In the genomic region with DNA sequence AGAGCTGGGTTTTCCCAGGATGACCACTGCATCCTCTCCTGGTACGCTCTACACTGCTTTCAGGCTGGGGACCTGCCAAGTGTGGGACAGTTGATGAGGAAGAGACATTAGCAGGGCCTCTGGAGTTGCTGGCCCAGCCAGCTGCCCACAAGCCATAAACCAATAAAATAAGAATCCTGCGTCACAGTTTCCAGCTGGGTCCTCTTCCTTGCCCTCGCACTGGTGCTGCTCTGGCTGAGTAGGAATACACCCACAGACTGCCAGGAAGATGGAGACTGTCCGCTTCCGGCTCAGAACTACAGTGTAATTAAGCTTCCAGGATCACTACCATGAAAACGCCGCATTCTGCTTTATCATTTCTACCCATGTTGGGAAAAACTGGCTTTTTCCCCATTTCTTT, we compare ENCODE assay signal across 26 mouse cellular contexts. TPM values are rescaled to one million over a fixed set of nuclear protein-coding genes. Genes with fewer than 3 reads are reported as not detected.
DNase-seq lines count a peak whose midpoint lies in the region; ATAC-seq and TF ChIP-seq lines count a peak whose summit lies in the region.
"Had no signal": no experiment of that assay in that cellular context is flagged by ENCODE, and none has a peak within 500 bp of the region (broad histone marks: within the 10 kb centered on the region; RNA-seq: fewer than 3 reads in every experiment).

No protein-coding gene starts in this region.

- H3K36me3 ChIP-seq in neural tube, embryonic 15.5 days = peaks cover 92% of the 10 kb centered on the region

- ATAC-seq in neural tube, embryonic 15.5 days (ENCODE audit: low FRiP score) = no peak
- no peak for ATAC-seq in granulocyte monocyte progenitor cell, adult 5-6 weeks (replicated peaks; ENCODE audit: poor library complexity, severe bottlenecking)
- ATAC-seq: CD4-positive, CD25-positive, alpha-beta regulatory T cell, adult 4 months; inflammation-experienced regulatory T-cells, adult 6 months; midbrain, embryonic 15.5 days had no signal

- TF ChIP-seq POLR2A in cortical plate, adult 2 months (IDR thresholded peaks at IDR 0.05; ENCODE audit: extremely low read depth, insufficient read depth, low read length) = no peak

- H3K27ac ChIP-seq in layer of hippocampus, adult 2 months = peak overlapping the region; percentile 54; the same call in 1 of the 2 replicates
- 0 out of 2 replicates have a peak overlapping the region, but pooled peaks have one; percentile 7 for H3K27ac ChIP-seq in cortical plate, adult 2 months (ENCODE audit: insufficient read depth, low read length)
- H3K27ac ChIP-seq in neural tube, embryonic 15.5 days (replicated peaks) = peak overlapping the region; percentile 28; the same call in 1 of the 2 replicates
- H3K27ac ChIP-seq: embryonic facial prominence, embryonic 13.5 days; forebrain, embryonic 12.5 days; heart, adult 2 months; heart, embryonic 13.5 days; hindbrain, embryonic 13.5 days; kidney, embryonic 15.5 days; limb, embryonic 10.5 days; liver, embryonic 15.5 days; midbrain, embryonic 15.5 days had no signal

- no peaks in the 10 kb centered on the region for H3K9me3 ChIP-seq in neural tube, embryonic 15.5 days (replicated peaks)
- H3K9me3 ChIP-seq: embryonic facial prominence, embryonic 13.5 days; forebrain, embryonic 12.5 days; heart, embryonic 13.5 days; hindbrain, embryonic 13.5 days; kidney, embryonic 15.5 days; limb, embryonic 10.5 days; liver, embryonic 15.5 days; midbrain, embryonic 15.5 days had no signal

- TF ChIP-seq CTCF in layer of hippocampus, adult 2 months (conservative IDR thresholded peaks at IDR 0.05) = no peak
- no peak for TF ChIP-seq CTCF in cortical plate, adult 2 months (IDR thresholded peaks at IDR 0.05; ENCODE audit: extremely low read depth, insufficient read depth, low read length)

- DNase-seq in gastrocnemius, adult 18-20 months (ENCODE audit: low spot score) = peak; percentile 12
- no peak for DNase-seq in gastrocnemius, postnatal 36 days
- DNase-seq in layer of hippocampus, adult 2 months (ENCODE audit: low spot score in 2 of 2) = no peak
- no peak for DNase-seq in layer of hippocampus, adult 9-11 months
- DNase-seq: adrenal gland, adult 8-10 months; cerebellum, adult 2 months; cerebellum, postnatal 25 days; embryo, embryonic 11 days; gastrocnemius, postnatal 10 days; heart, adult 2 months; liver; lung, postnatal 4 days had no signal

- no peak overlapping the region for H3K4me3 ChIP-seq in layer of hippocampus, adult 2 months
- H3K4me3 ChIP-seq in cortical plate, adult 2 months (ENCODE audit: insufficient read depth, low read length) = no peak overlapping the region
- no peak overlapping the region for H3K4me3 ChIP-seq in neural tube, embryonic 15.5 days (replicated peaks)
- H3K4me3 ChIP-seq: embryonic facial prominence, embryonic 13.5 days; erythroblast, embryonic 14.5 days; forebrain, embryonic 12.5 days; heart, adult 2 months; heart, embryonic 13.5 days; hindbrain, embryonic 13.5 days; kidney, embryonic 15.5 days; limb, embryonic 10.5 days; liver, embryonic 15.5 days; midbrain, embryonic 15.5 days had no signal

- no peak overlapping the region for H3K4me2 ChIP-seq in neural tube, embryonic 15.5 days
- H3K4me2 ChIP-seq: embryonic facial prominence, embryonic 13.5 days; forebrain, embryonic 12.5 days; heart, embryonic 13.5 days; hindbrain, embryonic 13.5 days; kidney, embryonic 15.5 days; liver, embryonic 15.5 days; midbrain, embryonic 15.5 days had no signal

- H3K4me1 ChIP-seq in cortical plate, adult 2 months (ENCODE audit: control insufficient read depth, insufficient read depth, low read length) = no peaks in the 10 kb centered on the region
- no peaks in the 10 kb centered on the region for H3K4me1 ChIP-seq in neural tube, embryonic 15.5 days
- H3K4me1 ChIP-seq: embryonic facial prominence, embryonic 13.5 days; forebrain, embryonic 12.5 days; heart, embryonic 13.5 days; hindbrain, embryonic 13.5 days; kidney, embryonic 15.5 days; limb, embryonic 10.5 days; liver, embryonic 15.5 days; midbrain, embryonic 15.5 days had no signal

- H3K9ac ChIP-seq in neural tube, embryonic 15.5 days (replicated peaks) = no peak overlapping the region
- H3K9ac ChIP-seq: embryonic facial prominence, embryonic 13.5 days; forebrain, embryonic 12.5 days; heart, embryonic 13.5 days; hindbrain, embryonic 13.5 days; kidney, embryonic 15.5 days; liver, embryonic 15.5 days; midbrain, embryonic 15.5 days had no signal

- no peaks in the 10 kb centered on the region for H3K27me3 ChIP-seq in neural tube, embryonic 15.5 days (replicated peaks)
- H3K27me3 ChIP-seq: embryonic facial prominence, embryonic 13.5 days; forebrain, embryonic 12.5 days; heart, embryonic 13.5 days; hindbrain, embryonic 13.5 days; kidney, embryonic 15.5 days; liver, embryonic 15.5 days; midbrain, embryonic 15.5 days had no signal

- 44% methylated on average over 7 of the region's 7 CpGs for WGBS in neural tube, embryonic 15.5 days

- intact Hi-C loops in gastrocnemius, postnatal 36 days (cut with DNase I) = no loop called here

RNA-seq across cellular contexts. Expression of gene Bace1, which starts 23.4 kb away (rescaled TPM):
- total RNA-seq in gastrocnemius, adult 18-20 months (2021) = 10 to 100 TPM; 35.6 to 37.1 TPM
- total RNA-seq in gastrocnemius, postnatal 36 days (2021) = 10 to 100 TPM; 37.5 to 47.4 TPM
- total RNA-seq in layer of hippocampus, adult 2 months (2021) = 10 to 100 TPM; 76.6 to 80.3 TPM
- polyA plus RNA-seq in cortical plate, adult 2 months (2012; rRNA removed) = 50.7 and 56.2 TPM in 2 replicates
- polyA plus RNA-seq in neural tube, embryonic 15.5 days (2015; fragmentation: Nextera tagmentation; extraction: Ambion mirVana) = 43.3 and 49.3 TPM in 2 replicates
- 44.3 and 77.0 TPM in 2 replicates for total RNA-seq in granulocyte monocyte progenitor cell, adult 5-6 weeks (2014; fragmentation: Nextera tagmentation)
- 48.5 and 62.9 TPM in 2 replicates for total RNA-seq in granulocyte monocyte progenitor cell, adult 5-6 weeks (2017)

RNA-seq across cellular contexts. Expression of gene Cep164, which starts 33.3 kb away (rescaled TPM):
- total RNA-seq in gastrocnemius, adult 18-20 months (2021) = 1 to 10 TPM; 2.4 to 2.6 TPM
- total RNA-seq in gastrocnemius, postnatal 36 days (2021) = 1 to 10 TPM; 2.1 to 3.8 TPM
- 10 to 100 TPM; 13.6 TPM for total RNA-seq in layer of hippocampus, adult 2 months (2021)
- polyA plus RNA-seq in cortical plate, adult 2 months (2012; rRNA removed) = 18.5 and 22.5 TPM in 2 replicates
- polyA plus RNA-seq in neural tube, embryonic 15.5 days (2015; fragmentation: Nextera tagmentation; extraction: Ambion mirVana) = 12.9 and 16.3 TPM in 2 replicates
- 19.8 and 22.3 TPM in 2 replicates for total RNA-seq in granulocyte monocyte progenitor cell, adult 5-6 weeks (2014; fragmentation: Nextera tagmentation)
- total RNA-seq in granulocyte monocyte progenitor cell, adult 5-6 weeks (2017) = 18.5 and 22.1 TPM in 2 replicates

RNA-seq across cellular contexts. Expression of gene Pcsk7, which starts 44.5 kb away (rescaled TPM):
- total RNA-seq in gastrocnemius, adult 18-20 months (2021) = 1 to 10 TPM; 8.0 to 9.0 TPM
- total RNA-seq in gastrocnemius, postnatal 36 days (2021) = 10 to 100 TPM in 1 of 2 experiments, 1 to 10 TPM in 1; 9.4 to 10.5 TPM
- total RNA-seq in layer of hippocampus, adult 2 months (2021) = 10 to 100 TPM; 25.0 to 28.0 TPM
- 28.2 and 30.5 TPM in 2 replicates for polyA plus RNA-seq in cortical plate, adult 2 months (2012; rRNA removed)
- polyA plus RNA-seq in neural tube, embryonic 15.5 days (2015; fragmentation: Nextera tagmentation; extraction: Ambion mirVana) = 25.0 and 25.8 TPM in 2 replicates
- 12.6 and 30.7 TPM in 2 replicates for total RNA-seq in granulocyte monocyte progenitor cell, adult 5-6 weeks (2014; fragmentation: Nextera tagmentation)
- total RNA-seq in granulocyte monocyte progenitor cell, adult 5-6 weeks (2017) = 11.3 and 13.9 TPM in 2 replicates

RNA-seq across cellular contexts. Expression of gene Rnf214, which starts 44.9 kb away (rescaled TPM):
- total RNA-seq in gastrocnemius, adult 18-20 months (2021) = 10 to 100 TPM; 28.2 to 29.5 TPM
- 10 to 100 TPM; 21.6 to 24.7 TPM for total RNA-seq in gastrocnemius, postnatal 36 days (2021)
- total RNA-seq in layer of hippocampus, adult 2 months (2021) = 10 to 100 TPM; 75.2 to 81.3 TPM
- 44.3 and 45.6 TPM in 2 replicates for polyA plus RNA-seq in cortical plate, adult 2 months (2012; rRNA removed)
- 77.0 and 83.6 TPM in 2 replicates for polyA plus RNA-seq in neural tube, embryonic 15.5 days (2015; fragmentation: Nextera tagmentation; extraction: Ambion mirVana)
- 26.8 and 31.6 TPM in 2 replicates for total RNA-seq in granulocyte monocyte progenitor cell, adult 5-6 weeks (2014; fragmentation: Nextera tagmentation)
- 16.6 and 22.4 TPM in 2 replicates for total RNA-seq in granulocyte monocyte progenitor cell, adult 5-6 weeks (2017)
